Mouse (Mus musculus): ENCODE measurements at regions not wholly inside any gene's neighbourhood (a gene's known extent, or its start where the extent isn't known, plus 50 kb on each side); places are given as distances from the start of the nearest gene placed in this dataset.

DNA sequence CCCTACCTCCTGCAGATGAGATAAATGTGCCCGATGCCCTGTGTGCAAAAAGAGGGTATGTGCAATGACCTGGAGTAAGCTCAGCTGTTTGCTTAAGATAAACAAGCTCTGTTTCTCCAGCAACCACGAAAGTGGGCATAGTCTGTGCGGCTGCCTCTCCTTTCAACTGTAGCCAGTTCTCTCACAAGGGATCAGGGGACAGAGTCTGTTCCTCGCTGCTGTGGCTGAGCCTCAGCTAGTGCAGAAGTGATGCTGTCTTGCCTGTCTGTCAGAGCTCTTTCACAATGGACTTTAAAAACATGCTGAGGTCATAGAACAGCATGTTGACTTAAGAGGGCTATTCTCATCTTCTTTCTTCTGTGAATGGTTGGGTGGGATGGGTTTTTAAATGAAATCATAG is 406.1 kb upstream of the Klf4 start:
- TF ChIP-seq NANOG (IDR thresholded peaks at IDR 0.05; ENCODE audit: borderline replicate concordance, low read length) (no peak), POU5F1 (IDR thresholded peaks at IDR 0.05; ENCODE audit: borderline replicate concordance, low read length) (no peak), CTCF (conservative IDR thresholded peaks at IDR 0.05; ENCODE audit: low read length) (no peak)
- Histone ChIP-seq H3K4me1 (replicated peaks; ENCODE audit: low read depth, low read length) (no peaks in the 10 kb centered on the region), H3K9me3 (ENCODE audit: low read length) (no peaks in the 10 kb centered on the region), H3K4me3 (replicated peaks; ENCODE audit: low read length) (no peak overlapping the region), H3K36me3 (ENCODE audit: insufficient read depth, low read length) (no peaks in the 10 kb centered on the region), H3K27me3 (ENCODE audit: insufficient read depth, low read length) (no peaks in the 10 kb centered on the region)

DNA sequence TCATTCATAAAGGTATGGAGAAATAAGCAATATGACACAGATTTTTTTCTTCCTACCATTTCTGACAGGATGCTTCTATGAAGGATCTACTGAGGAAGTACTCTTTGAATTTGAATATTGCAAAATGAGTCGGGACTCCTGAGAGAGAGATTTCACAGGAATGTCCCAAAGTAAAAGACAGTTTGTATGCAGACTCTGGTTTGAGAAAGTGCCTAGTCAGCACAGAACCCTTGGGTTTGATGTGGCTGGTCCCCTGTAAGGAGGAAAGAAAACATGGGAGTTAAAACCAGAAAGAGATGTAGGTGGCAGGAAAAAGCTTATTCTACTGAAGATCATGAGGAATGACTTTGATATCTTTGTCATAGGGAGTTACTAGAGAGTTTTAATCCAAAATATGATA is 405.6 kb upstream of the Klf4 start:
- no peaks in the 10 kb centered on the region for H3K36me3 ChIP-seq (ENCODE audit: insufficient read depth, low read length)
- H3K9me3 ChIP-seq (ENCODE audit: low read length): no peaks in the 10 kb centered on the region
- TF ChIP-seq NANOG (IDR thresholded peaks at IDR 0.05; ENCODE audit: borderline replicate concordance, low read length): no peak
- TF ChIP-seq CTCF (conservative IDR thresholded peaks at IDR 0.05; ENCODE audit: low read length): no peak

DNA sequence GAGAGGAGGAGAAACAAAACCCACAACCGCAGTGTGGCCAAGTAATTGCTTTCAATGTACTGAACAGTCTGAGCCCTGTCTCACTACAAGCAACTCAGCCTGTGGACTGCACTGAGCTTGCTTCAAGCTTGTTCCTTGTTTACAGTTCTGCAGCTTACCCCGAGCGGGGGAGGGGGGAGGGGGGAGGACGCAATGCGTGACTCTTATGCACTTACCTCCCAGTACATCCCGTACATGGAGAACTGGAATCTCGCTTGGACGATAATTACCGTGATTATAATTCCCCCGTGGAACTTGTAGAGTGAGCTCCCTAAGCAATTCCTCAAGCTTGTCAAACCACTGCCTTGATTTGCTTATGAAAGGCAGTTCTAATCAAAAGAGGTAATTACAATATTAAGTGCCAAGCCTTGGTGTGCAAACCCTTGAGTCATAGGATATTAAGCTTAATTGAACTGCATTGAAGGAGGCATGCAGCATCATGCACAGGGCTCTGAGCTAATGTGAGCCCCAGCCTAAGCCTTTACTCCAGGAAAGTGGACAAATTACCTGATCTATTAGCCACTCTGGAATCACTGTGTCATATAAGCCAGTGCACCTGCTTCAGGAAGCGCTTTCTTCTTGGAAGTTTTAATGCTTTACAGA is 397.0 kb upstream of the Klf4 start:
- H3K4me3 ChIP-seq (replicated peaks; ENCODE audit: low read length): no peak overlapping the region
- H3K4me1 ChIP-seq (replicated peaks; ENCODE audit: low read depth, low read length): no peaks in the 10 kb centered on the region
- no peaks in the 10 kb centered on the region for H3K36me3 ChIP-seq (ENCODE audit: insufficient read depth, low read length)
- H3K9me3 ChIP-seq (ENCODE audit: low read length): peaks cover 8% of the 10 kb centered on the region; the same call in 1 of the 2 replicates
- TF ChIP-seq POU5F1 (IDR thresholded peaks at IDR 0.05; ENCODE audit: borderline replicate concordance, low read length) (no peak), NANOG (IDR thresholded peaks at IDR 0.05; ENCODE audit: borderline replicate concordance, low read length) (no peak)
- no peaks in the 10 kb centered on the region for H3K27me3 ChIP-seq (ENCODE audit: insufficient read depth, low read length)

More for the DNA sequence above, 405.6 kb upstream of the Klf4 start:
- Histone ChIP-seq H3K27me3 (ENCODE audit: insufficient read depth, low read length) (no peaks in the 10 kb centered on the region), H3K4me3 (replicated peaks; ENCODE audit: low read length) (no peak overlapping the region), H3K4me1 (replicated peaks; ENCODE audit: low read depth, low read length) (no peaks in the 10 kb centered on the region)

GRCm38 (mm10) chr4:55928670-55929069 is 396.4 kb upstream of the Klf4 start:
- peaks cover 8% of the 10 kb centered on the region; the same call in 1 of the 2 replicates for H3K9me3 ChIP-seq (ENCODE audit: low read length)
- no peak overlapping the region for H3K4me3 ChIP-seq (replicated peaks; ENCODE audit: low read length)
- TF ChIP-seq NANOG (IDR thresholded peaks at IDR 0.05; ENCODE audit: borderline replicate concordance, low read length) (no peak), POU5F1 (IDR thresholded peaks at IDR 0.05; ENCODE audit: borderline replicate concordance, low read length) (no peak), CTCF (conservative IDR thresholded peaks at IDR 0.05; ENCODE audit: low read length) (no peak)
- no peaks in the 10 kb centered on the region for H3K27me3 ChIP-seq (ENCODE audit: insufficient read depth, low read length)
- H3K36me3 ChIP-seq (ENCODE audit: insufficient read depth, low read length): no peaks in the 10 kb centered on the region
- no peaks in the 10 kb centered on the region for H3K4me1 ChIP-seq (replicated peaks; ENCODE audit: low read depth, low read length)

DNA sequence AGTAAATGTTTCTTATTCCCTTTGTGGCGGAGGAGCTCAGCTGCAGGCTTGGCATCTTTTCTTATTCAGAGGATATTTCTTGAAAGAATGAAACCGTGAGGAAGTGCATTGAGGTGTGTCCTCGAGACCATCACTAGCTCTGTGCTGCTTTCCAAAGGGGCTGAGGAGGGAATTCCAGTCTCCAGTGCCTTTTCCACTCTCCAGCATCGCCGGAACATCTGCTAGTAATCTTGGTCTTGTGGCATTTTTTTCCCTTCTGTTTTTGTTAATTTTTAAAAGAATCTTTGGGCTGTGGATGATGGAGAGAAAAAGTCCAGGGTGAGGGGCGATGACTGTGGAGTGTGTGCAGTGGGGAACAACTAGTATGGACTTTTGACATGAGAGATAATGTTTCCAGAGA is 395.9 kb upstream of the Klf4 start:
- H3K9me3 ChIP-seq (ENCODE audit: low read length): peaks cover 8% of the 10 kb centered on the region; the same call in 1 of the 2 replicates
- no peaks in the 10 kb centered on the region for H3K27me3 ChIP-seq (ENCODE audit: insufficient read depth, low read length)
- H3K36me3 ChIP-seq (ENCODE audit: insufficient read depth, low read length): no peaks in the 10 kb centered on the region
- no peak for TF ChIP-seq NANOG (IDR thresholded peaks at IDR 0.05; ENCODE audit: borderline replicate concordance, low read length)
- TF ChIP-seq POU5F1 (IDR thresholded peaks at IDR 0.05; ENCODE audit: borderline replicate concordance, low read length): no peak
- no peak for TF ChIP-seq CTCF (conservative IDR thresholded peaks at IDR 0.05; ENCODE audit: low read length)
- no peaks in the 10 kb centered on the region for H3K4me1 ChIP-seq (replicated peaks; ENCODE audit: low read depth, low read length)
- no peak overlapping the region for H3K4me3 ChIP-seq (replicated peaks; ENCODE audit: low read length)

DNA sequence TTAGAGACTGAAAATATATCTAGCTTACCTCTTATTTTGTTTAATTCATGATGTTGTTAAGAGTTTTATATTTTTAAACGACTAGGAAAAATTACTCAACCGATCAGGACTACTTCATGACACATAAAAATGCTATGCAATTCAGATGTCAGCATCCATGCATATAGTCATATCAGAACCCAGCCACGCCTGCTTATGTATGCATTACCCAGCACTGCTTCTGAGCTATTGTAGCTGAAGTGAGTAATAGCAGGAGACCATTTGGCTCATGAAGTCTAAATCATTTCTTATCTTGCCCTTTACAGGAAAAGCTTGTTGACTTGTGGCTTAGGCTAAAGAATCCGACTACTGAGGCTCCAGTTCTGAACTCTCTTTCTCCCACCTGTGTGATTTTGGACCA is 395.1 kb upstream of the Klf4 start:
- Histone ChIP-seq H3K9me3 (ENCODE audit: low read length) (peaks cover 8% of the 10 kb centered on the region; the same call in 1 of the 2 replicates), H3K4me3 (replicated peaks; ENCODE audit: low read length) (no peak overlapping the region), H3K36me3 (ENCODE audit: insufficient read depth, low read length) (no peaks in the 10 kb centered on the region), H3K4me1 (replicated peaks; ENCODE audit: low read depth, low read length) (no peaks in the 10 kb centered on the region), H3K27me3 (ENCODE audit: insufficient read depth, low read length) (no peaks in the 10 kb centered on the region)
- TF ChIP-seq POU5F1 (IDR thresholded peaks at IDR 0.05; ENCODE audit: borderline replicate concordance, low read length): no peak
- no peak for TF ChIP-seq NANOG (IDR thresholded peaks at IDR 0.05; ENCODE audit: borderline replicate concordance, low read length)
- no peak for TF ChIP-seq CTCF (conservative IDR thresholded peaks at IDR 0.05; ENCODE audit: low read length)

GRCm38 (mm10) chr4:55924974-55925373 is 392.7 kb upstream of the Klf4 start:
- TF ChIP-seq POU5F1 (IDR thresholded peaks at IDR 0.05; ENCODE audit: borderline replicate concordance, low read length): no peak
- TF ChIP-seq CTCF (conservative IDR thresholded peaks at IDR 0.05; ENCODE audit: low read length): no peak
- TF ChIP-seq NANOG (IDR thresholded peaks at IDR 0.05; ENCODE audit: borderline replicate concordance, low read length): no peak
- Histone ChIP-seq H3K4me3 (replicated peaks; ENCODE audit: low read length) (no peak overlapping the region), H3K4me1 (replicated peaks; ENCODE audit: low read depth, low read length) (no peaks in the 10 kb centered on the region), H3K27me3 (ENCODE audit: insufficient read depth, low read length) (no peaks in the 10 kb centered on the region), H3K9me3 (ENCODE audit: low read length) (peaks cover 8% of the 10 kb centered on the region; the same call in 1 of the 2 replicates), H3K36me3 (ENCODE audit: insufficient read depth, low read length) (no peaks in the 10 kb centered on the region)

GRCm38 (mm10) chr4:55921217-55921616 is 389.0 kb upstream of the Klf4 start:
- Histone ChIP-seq H3K4me3 (replicated peaks; ENCODE audit: low read length) (no peak overlapping the region), H3K4me1 (replicated peaks; ENCODE audit: low read depth, low read length) (no peaks in the 10 kb centered on the region), H3K9me3 (ENCODE audit: low read length) (peaks cover 8% of the 10 kb centered on the region; the same call in 1 of the 2 replicates), H3K27me3 (ENCODE audit: insufficient read depth, low read length) (no peaks in the 10 kb centered on the region), H3K36me3 (ENCODE audit: insufficient read depth, low read length) (no peaks in the 10 kb centered on the region)
- no peak for TF ChIP-seq POU5F1 (IDR thresholded peaks at IDR 0.05; ENCODE audit: borderline replicate concordance, low read length)
- TF ChIP-seq CTCF (conservative IDR thresholded peaks at IDR 0.05; ENCODE audit: low read length): no peak
- no peak for TF ChIP-seq NANOG (IDR thresholded peaks at IDR 0.05; ENCODE audit: borderline replicate concordance, low read length)

All from E14TG2a.4 (cell line).